Mouse (Mus musculus) forebrain, embryonic 11.5 days (tissue): Measurements from ENCODE around the gene Rnf111. TPM values are rescaled to one million over a fixed set of nuclear protein-coding genes. Genes with fewer than 3 reads are reported as not detected.
A peak's percentile ranks its signal among the peaks of the same experiment; 100 is the strongest.

Experiments
- ATAC-seq: fragments of 200-750 bp; cut with Nextera tagmentation; replicated peaks from 2 replicates; pipeline ENCODE4 v1.8.0; 2017; ENCODE audit warnings: moderate TSS enrichment; ENCODE audit not compliant: low FRiP score
- DNase-seq: peaks from one replicate; pipeline ENCODE4 v3.0.0-alpha.2; 2017; ENCODE audit warnings: low spot score
- H3K27ac ChIP-seq: fragments of 300-500 bp; sonication (generic); 2 replicates; pipeline ENCODE4 v1.5.1; 2014; ENCODE audit warnings: low read depth, low read length
- H3K27me3 ChIP-seq: fragments of 300-500 bp; sonication (generic); 2 replicates; pipeline ENCODE4 v1.6.1; 2014; ENCODE audit warnings: mild to moderate bottlenecking, low read length, mixed read lengths; ENCODE audit not compliant: control insufficient read depth, insufficient read depth
- H3K36me3 ChIP-seq: fragments of 300-500 bp; sonication (generic); 2 replicates; pipeline ENCODE4 v1.6.1; 2014; ENCODE audit warnings: mild to moderate bottlenecking, low read length, moderate library complexity, mixed read lengths; ENCODE audit not compliant: control insufficient read depth, insufficient read depth
- H3K4me1 ChIP-seq: fragments of 300-500 bp; sonication (generic); replicated peaks from 2 replicates; pipeline ENCODE4 v1.6.1; 2014; ENCODE audit warnings: low read length, mixed read lengths; ENCODE audit not compliant: control insufficient read depth, insufficient read depth
- H3K4me2 ChIP-seq: fragments of 300-500 bp; sonication (generic); 2 replicates; pipeline ENCODE4 v1.6.1; 2014; ENCODE audit warnings: low read depth, mild to moderate bottlenecking, low read length, moderate library complexity, mixed read lengths; ENCODE audit not compliant: severe bottlenecking
- H3K4me3 ChIP-seq: fragments of 300-500 bp; sonication (generic); 2 replicates; pipeline ENCODE4 v1.5.1; 2014; ENCODE audit warnings: low read depth, low read length
- H3K9ac ChIP-seq: fragments of 300-500 bp; sonication (generic); 2 replicates; pipeline ENCODE4 v1.6.1; 2014; ENCODE audit warnings: low read length
- H3K9me3 ChIP-seq: fragments of 300-500 bp; sonication (generic); 2 replicates; pipeline ENCODE4 v1.6.1; 2016; ENCODE audit warnings: low read length, mixed read lengths; ENCODE audit not compliant: control insufficient read depth
- WGBS: fragments of 180-500 bp; shearing (Covaris S2); extraction: QIAGEN DNeasy Blood & Tissue Kit; methylation state at CpG from one replicate; pipeline ENCODE4 v1.1.7; 2014; 5-methylcytosine and 5-hydroxymethylcytosine counted together
- polyA plus RNA-seq: library from polyadenylated mRNA; unstranded; fragments of >200 nt; fragmentation: Nextera tagmentation; extraction: Ambion mirVana; gene quantifications from 2 replicates; pipeline ENCODE4 v1.2.1, GENCODE M21; 2014

Rnf111 gene
- polyA plus RNA-seq, 1 experiment from 2014 or later = 43.6 TPM

- Histone ChIP-seq H3K4me3 (no peak overlapping the region), H3K4me1 (no peaks in the 10 kb centered on the region), H3K9me3 (no peaks in the 10 kb centered on the region), H3K9ac (no peak overlapping the region), H3K27me3 (no peaks in the 10 kb centered on the region), H3K4me2 (no peak overlapping the region), H3K27ac (no peak overlapping the region), H3K36me3 (no peaks in the 10 kb centered on the region; the same call in 1 of the 2 replicates)
- WGBS = 97% methylated on average over 5 of the region's 5 CpGs
- ATAC-seq = no peak
- no peak for DNase-seq
Observed at GRCm38 (mm10) chr9:70449072-70449471, 54.5 kb downstream of the Rnf111 start.

GRCm38 (mm10) chr9:70439959-70440358, 63.6 kb downstream of the Rnf111 start:
- H3K9ac ChIP-seq = no peak overlapping the region

GRCm38 (mm10) chr9:70422661-70423060, 80.9 kb downstream of the Rnf111 start:
- Histone ChIP-seq H3K27me3 (no peaks in the 10 kb centered on the region), H3K4me2 (no peak overlapping the region), H3K4me1 (no peaks in the 10 kb centered on the region), H3K4me3 (no peak overlapping the region), H3K9ac (no peak overlapping the region), H3K9me3 (no peaks in the 10 kb centered on the region), H3K36me3 (peaks cover 5% of the 10 kb centered on the region; the same call in 1 of the 2 replicates), H3K27ac (no peak overlapping the region)
- no peak for ATAC-seq
- DNase-seq = no peak
- WGBS = 97% methylated on average over 2 of the region's 2 CpGs

More at GRCm38 (mm10) chr9:70439959-70440358, 63.6 kb downstream of the Rnf111 start:
- no peak overlapping the region for H3K4me3 ChIP-seq
- WGBS = 94% methylated on average over 4 of the region's 4 CpGs
- peaks cover 9% of the 10 kb centered on the region for H3K36me3 ChIP-seq
- no peaks in the 10 kb centered on the region for H3K4me1 ChIP-seq
- H3K27ac ChIP-seq = no peak overlapping the region
- H3K27me3 ChIP-seq = no peaks in the 10 kb centered on the region
- H3K9me3 ChIP-seq = no peaks in the 10 kb centered on the region
- H3K4me2 ChIP-seq = no peak overlapping the region
- ATAC-seq = no peak
- DNase-seq = no peak

- H3K36me3 ChIP-seq = peaks cover 7% of the 10 kb centered on the region; the same call in 1 of the 2 replicates
- peak within 1 kb of the TSS; percentile 71 for H3K27ac ChIP-seq
- peak; percentile 98 for ATAC-seq
- H3K9me3 ChIP-seq = no peaks in the 10 kb centered on the region
- DNase-seq = peak; percentile 94
- H3K9ac ChIP-seq = peak within 1 kb of the TSS; percentile 93
- H3K4me3 ChIP-seq = peak within 1 kb of the TSS; percentile 74
- 4% methylated on average over 45 of the region's 45 CpGs for WGBS
- H3K4me1 ChIP-seq = no peaks in the 10 kb centered on the region
- H3K27me3 ChIP-seq = no peaks in the 10 kb centered on the region
- peak within 1 kb of the TSS; percentile 69 for H3K4me2 ChIP-seq
Observed at GRCm38 (mm10) chr9:70421257-70422056, 82.1 kb downstream of the Rnf111 start, which contains the start of gene Ccnb2. TSS of gene Ccnb2 (minus strand) at chr9:70421547.

GRCm38 (mm10) chr9:70416412-70416811, 87.1 kb downstream of the Rnf111 start:
- no peaks in the 10 kb centered on the region for H3K9me3 ChIP-seq
- H3K4me2 ChIP-seq = no peak overlapping the region
- no peak overlapping the region for H3K4me3 ChIP-seq
- H3K27ac ChIP-seq = no peak overlapping the region
- no peak overlapping the region for H3K9ac ChIP-seq
- no peaks in the 10 kb centered on the region for H3K27me3 ChIP-seq
- peaks cover 13% of the 10 kb centered on the region; the same call in 1 of the 2 replicates for H3K36me3 ChIP-seq
- ATAC-seq = no peak
- 81% methylated on average over 3 of the region's 3 CpGs for WGBS
- no peak for DNase-seq
- no peaks in the 10 kb centered on the region for H3K4me1 ChIP-seq

GRCm38 (mm10) chr9:70413038-70413437, 90.5 kb downstream of the Rnf111 start:
- Histone ChIP-seq H3K4me3 (no peak overlapping the region), H3K9ac (no peak overlapping the region), H3K27me3 (no peaks in the 10 kb centered on the region), H3K27ac (no peak overlapping the region), H3K4me2 (no peak overlapping the region), H3K4me1 (no peaks in the 10 kb centered on the region), H3K36me3 (peaks cover 32% of the 10 kb centered on the region), H3K9me3 (no peaks in the 10 kb centered on the region)
- WGBS = 90% methylated on average over 7 of the region's 7 CpGs
- no peak for DNase-seq
- ATAC-seq = no peak

- no peak for ATAC-seq
- Histone ChIP-seq H3K27ac (no peak overlapping the region), H3K9me3 (no peaks in the 10 kb centered on the region), H3K9ac (no peak overlapping the region), H3K4me3 (no peak overlapping the region), H3K36me3 (peaks cover 30% of the 10 kb centered on the region), H3K4me2 (no peak overlapping the region), H3K4me1 (no peaks in the 10 kb centered on the region), H3K27me3 (no peaks in the 10 kb centered on the region)
- WGBS = 84% methylated on average over 11 of the region's 11 CpGs
- DNase-seq = peak; percentile 30
Observed at GRCm38 (mm10) chr9:70410668-70411067, 92.9 kb downstream of the Rnf111 start.

- ATAC-seq = no peak
- H3K4me3 ChIP-seq = no peak overlapping the region
- peaks cover 27% of the 10 kb centered on the region for H3K36me3 ChIP-seq
- no peaks in the 10 kb centered on the region for H3K27me3 ChIP-seq
- no peaks in the 10 kb centered on the region for H3K9me3 ChIP-seq
- no peak overlapping the region for H3K27ac ChIP-seq
- no peak overlapping the region for H3K9ac ChIP-seq
- no peaks in the 10 kb centered on the region for H3K4me1 ChIP-seq
- DNase-seq = peak; percentile 39
- no peak overlapping the region for H3K4me2 ChIP-seq
- WGBS = 93% methylated on average over 8 of the region's 8 CpGs
Observed at GRCm38 (mm10) chr9:70409743-70410142, 93.8 kb downstream of the Rnf111 start.

GRCm38 (mm10) chr9:70408791-70409190, 94.7 kb downstream of the Rnf111 start:
- Histone ChIP-seq H3K4me3 (no peak overlapping the region), H3K27ac (no peak overlapping the region), H3K9me3 (no peaks in the 10 kb centered on the region), H3K27me3 (no peaks in the 10 kb centered on the region), H3K36me3 (peaks cover 27% of the 10 kb centered on the region), H3K4me1 (no peaks in the 10 kb centered on the region), H3K4me2 (no peak overlapping the region), H3K9ac (no peak overlapping the region)
- DNase-seq (peak; percentile 46), ATAC-seq (no peak)
- 94% methylated on average over 3 of the region's 3 CpGs for WGBS
